Mouse (Mus musculus) hindbrain, embryonic 14.5 days (tissue): Measurements from ENCODE around the gene Dchs2. TPM values are rescaled to one million over a fixed set of nuclear protein-coding genes. Genes with fewer than 3 reads are reported as not detected.

Source experiments
- ATAC-seq: fragments of 200-750 bp; cut with Nextera tagmentation; 2 replicates; pipeline ENCODE4 v1.8.0; 2017; ENCODE audit warnings: moderate number of reproducible peaks, mild to moderate bottlenecking, moderate TSS enrichment, moderate library complexity; ENCODE audit not compliant: low FRiP score
- DNase-seq: peaks from one replicate; pipeline ENCODE4 v3.0.0-alpha.2; 2015; ENCODE audit warnings: low spot score
- H3K27ac ChIP-seq: fragments of 300-500 bp; sonication (generic); 2 replicates; pipeline ENCODE4 v1.5.1; 2014; ENCODE audit warnings: mild to moderate bottlenecking, moderate library complexity
- H3K27me3 ChIP-seq: fragments of 300-500 bp; sonication (generic); 2 replicates; pipeline ENCODE4 v1.6.1; 2014; ENCODE audit warnings: mild to moderate bottlenecking, low read length, mixed read lengths; ENCODE audit not compliant: control insufficient read depth, insufficient read depth
- H3K36me3 ChIP-seq: fragments of 300-500 bp; sonication (generic); replicated peaks from 2 replicates; pipeline ENCODE4 v1.6.1; 2014; ENCODE audit not compliant: control insufficient read depth, insufficient read depth
- H3K4me1 ChIP-seq: fragments of 300-500 bp; sonication (generic); replicated peaks from 2 replicates; pipeline ENCODE4 v1.6.1; 2014; ENCODE audit warnings: antibody characterized with exemption, low read length, mixed read lengths; ENCODE audit not compliant: control insufficient read depth, insufficient read depth
- H3K4me2 ChIP-seq: fragments of 300-500 bp; sonication (generic); replicated peaks from 2 replicates; pipeline ENCODE4 v1.6.1; 2014; ENCODE audit warnings: mild to moderate bottlenecking, moderate library complexity
- H3K4me3 ChIP-seq: fragments of 300-500 bp; sonication (generic); replicated peaks from 2 replicates; pipeline ENCODE4 v1.5.1; 2014; ENCODE audit warnings: mild to moderate bottlenecking, low read length
- H3K9ac ChIP-seq: fragments of 300-500 bp; sonication (generic); 2 replicates; pipeline ENCODE4 v1.6.1; 2014
- H3K9me3 ChIP-seq: fragments of 300-500 bp; sonication (generic); 2 replicates; pipeline ENCODE4 v1.6.1; 2016; ENCODE audit warnings: low read length; ENCODE audit not compliant: control insufficient read depth
- WGBS: fragments of 180-500 bp; shearing (Covaris S2); extraction: QIAGEN DNeasy Blood & Tissue Kit; methylation state at CpG from one replicate; pipeline ENCODE4 v1.1.7; 2014; 5-methylcytosine and 5-hydroxymethylcytosine counted together
- polyA plus RNA-seq: library from polyadenylated mRNA; unstranded; fragments of >200 nt; fragmentation: Nextera tagmentation; extraction: Ambion mirVana; gene quantifications from 2 replicates; pipeline ENCODE4 v1.2.1, GENCODE M21; 2014

Gene Dchs2
- polyA plus RNA-seq, 1 experiment from 2014 or later, result 2.1 TPM

GRCm38 (mm10) chr3:83290482-83290881, 162.7 kb downstream of the Dchs2 start:
- no peaks in the 10 kb centered on the region for H3K27me3 ChIP-seq
- DNase-seq, result no peak
- H3K4me3 ChIP-seq, result no peak overlapping the region
- no peak overlapping the region for H3K4me2 ChIP-seq
- H3K9ac ChIP-seq, result no peak overlapping the region
- ATAC-seq, result no peak
- no peaks in the 10 kb centered on the region for H3K9me3 ChIP-seq
- H3K36me3 ChIP-seq, result no peaks in the 10 kb centered on the region
- H3K27ac ChIP-seq, result no peak overlapping the region
- no peaks in the 10 kb centered on the region for H3K4me1 ChIP-seq

GRCm38 (mm10) chr3:83290953-83291352, 163.2 kb downstream of the Dchs2 start:
- H3K27me3 ChIP-seq, result no peaks in the 10 kb centered on the region
- no peak overlapping the region for H3K4me2 ChIP-seq
- no peak overlapping the region for H3K4me3 ChIP-seq
- no peaks in the 10 kb centered on the region for H3K9me3 ChIP-seq
- no peak overlapping the region for H3K27ac ChIP-seq
- no peaks in the 10 kb centered on the region for H3K36me3 ChIP-seq
- no peaks in the 10 kb centered on the region for H3K4me1 ChIP-seq
- no peak for DNase-seq
- WGBS, result 84% methylated on average over 1 of the region's 1 CpGs
- H3K9ac ChIP-seq, result no peak overlapping the region
- no peak for ATAC-seq

- no peaks in the 10 kb centered on the region for H3K36me3 ChIP-seq
- H3K9me3 ChIP-seq, result no peaks in the 10 kb centered on the region
- no peak overlapping the region for H3K4me2 ChIP-seq
- ATAC-seq (no peak), DNase-seq (no peak)
- H3K9ac ChIP-seq, result no peak overlapping the region
- H3K4me3 ChIP-seq, result no peak overlapping the region
- 74% methylated on average over 5 of the region's 5 CpGs for WGBS
- H3K4me1 ChIP-seq, result no peaks in the 10 kb centered on the region
- H3K27me3 ChIP-seq, result no peaks in the 10 kb centered on the region
- H3K27ac ChIP-seq, result no peak overlapping the region
Observed at GRCm38 (mm10) chr3:83299783-83300382, 172.1 kb downstream of the Dchs2 start.

- Histone ChIP-seq H3K4me2 (no peak overlapping the region), H3K4me1 (no peaks in the 10 kb centered on the region), H3K4me3 (no peak overlapping the region), H3K9me3 (no peaks in the 10 kb centered on the region), H3K27ac (no peak overlapping the region), H3K27me3 (no peaks in the 10 kb centered on the region), H3K36me3 (no peaks in the 10 kb centered on the region), H3K9ac (no peak overlapping the region)
- ATAC-seq, result no peak
- DNase-seq, result no peak
- 78% methylated on average over 5 of the region's 5 CpGs for WGBS
Observed at GRCm38 (mm10) chr3:83303876-83304275, 176.1 kb downstream of the Dchs2 start.

- Histone ChIP-seq H3K27me3 (no peaks in the 10 kb centered on the region), H3K4me3 (no peak overlapping the region), H3K27ac (no peak overlapping the region), H3K4me2 (no peak overlapping the region), H3K9me3 (no peaks in the 10 kb centered on the region), H3K36me3 (no peaks in the 10 kb centered on the region), H3K4me1 (no peaks in the 10 kb centered on the region), H3K9ac (no peak overlapping the region)
- DNase-seq (no peak), ATAC-seq (no peak)
- WGBS, result 94% methylated on average over 3 of the region's 3 CpGs
Observed at GRCm38 (mm10) chr3:83345928-83346327, 218.2 kb downstream of the Dchs2 start.

- WGBS, result 94% methylated on average over 9 of the region's 9 CpGs
- Histone ChIP-seq H3K9me3 (no peaks in the 10 kb centered on the region), H3K4me3 (no peak overlapping the region), H3K4me1 (no peaks in the 10 kb centered on the region), H3K36me3 (no peaks in the 10 kb centered on the region), H3K9ac (no peak overlapping the region), H3K27ac (no peak overlapping the region), H3K4me2 (no peak overlapping the region), H3K27me3 (no peaks in the 10 kb centered on the region)
- ATAC-seq (no peak), DNase-seq (no peak)
Observed at GRCm38 (mm10) chr3:83368500-83369068, 240.8 kb downstream of the Dchs2 start.

GRCm38 (mm10) chr3:83369871-83370270, 242.1 kb downstream of the Dchs2 start:
- WGBS, result 95% methylated on average over 2 of the region's 2 CpGs
- no peaks in the 10 kb centered on the region for H3K4me1 ChIP-seq
- DNase-seq (no peak), ATAC-seq (no peak)
- no peaks in the 10 kb centered on the region for H3K9me3 ChIP-seq
- H3K27me3 ChIP-seq, result no peaks in the 10 kb centered on the region
- no peak overlapping the region for H3K27ac ChIP-seq
- H3K4me2 ChIP-seq, result no peak overlapping the region
- H3K9ac ChIP-seq, result no peak overlapping the region
- no peaks in the 10 kb centered on the region for H3K36me3 ChIP-seq
- H3K4me3 ChIP-seq, result no peak overlapping the region

- 79% methylated on average over 6 of the region's 6 CpGs for WGBS
- ATAC-seq (no peak), DNase-seq (no peak)
- Histone ChIP-seq H3K4me1 (no peaks in the 10 kb centered on the region), H3K36me3 (no peaks in the 10 kb centered on the region), H3K9ac (no peak overlapping the region), H3K4me2 (no peak overlapping the region), H3K27me3 (no peaks in the 10 kb centered on the region), H3K27ac (no peak overlapping the region), H3K9me3 (no peaks in the 10 kb centered on the region), H3K4me3 (no peak overlapping the region)
Observed at GRCm38 (mm10) chr3:83374333-83374732, 246.6 kb downstream of the Dchs2 start.

- Histone ChIP-seq H3K4me3 (no peak overlapping the region), H3K36me3 (no peaks in the 10 kb centered on the region), H3K27ac (no peak overlapping the region), H3K27me3 (no peaks in the 10 kb centered on the region), H3K9ac (no peak overlapping the region), H3K9me3 (no peaks in the 10 kb centered on the region), H3K4me1 (no peaks in the 10 kb centered on the region), H3K4me2 (no peak overlapping the region)
- DNase-seq, result no peak
- WGBS, result 98% methylated on average over 6 of the region's 6 CpGs
- no peak for ATAC-seq
Observed at GRCm38 (mm10) chr3:83376834-83377233, 249.1 kb downstream of the Dchs2 start.
